Mouse (Mus musculus) small intestine, adult 2 months (tissue): Measurements from ENCODE around the gene Stat6.

ENCODE experiments used
- CTCF ChIP-seq: fragments of 200-500 bp; IDR thresholded peaks from 2 replicates; pipeline ENCODE4 v1.5.1; 2012; ENCODE audit warnings: low read depth, mild to moderate bottlenecking, control low read depth, inconsistent platforms, low read length, moderate library complexity, mixed read lengths; ENCODE audit not compliant: insufficient replicate concordance, insufficient read length; ENCODE audit errors: extremely low read depth
- POLR2A ChIP-seq: fragments of 200-500 bp; IDR thresholded peaks from 2 replicates; pipeline ENCODE4 v1.6.1; 2012; ENCODE audit warnings: low read depth, mild to moderate bottlenecking, control low read depth, inconsistent platforms, low read length, moderate library complexity

DNA sequence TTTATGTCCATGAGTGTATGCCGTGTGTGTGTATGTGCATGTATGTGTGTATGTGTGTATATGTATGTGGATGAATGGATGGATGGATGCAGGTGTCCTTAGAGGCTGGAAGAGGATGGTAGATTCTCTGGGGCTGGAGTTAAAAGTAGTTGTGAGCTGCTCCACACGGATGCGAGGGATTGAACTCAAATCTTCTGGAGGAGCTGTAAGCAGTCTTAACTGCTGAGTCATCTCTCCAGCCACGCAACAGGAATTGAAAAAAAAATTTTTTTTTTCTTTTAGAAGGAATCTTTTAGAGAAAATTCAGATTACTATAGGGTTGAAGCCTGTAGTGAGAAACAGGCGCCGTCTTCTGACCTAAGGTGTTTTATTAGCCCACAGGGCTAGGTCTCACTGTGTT, 40.1 kb downstream of the Stat6 start:
- no peak for TF ChIP-seq POLR2A
- TF ChIP-seq CTCF: no peak
